Mouse (Mus musculus): Measurements from ENCODE around the gene Stpg1. TPM values are rescaled to one million over a fixed set of nuclear protein-coding genes. Genes with fewer than 3 reads are reported as not detected.

Stpg1 gene
- polyA plus RNA-seq, 1 experiment from 2014 or later, result 0.37 TPM

DNA sequence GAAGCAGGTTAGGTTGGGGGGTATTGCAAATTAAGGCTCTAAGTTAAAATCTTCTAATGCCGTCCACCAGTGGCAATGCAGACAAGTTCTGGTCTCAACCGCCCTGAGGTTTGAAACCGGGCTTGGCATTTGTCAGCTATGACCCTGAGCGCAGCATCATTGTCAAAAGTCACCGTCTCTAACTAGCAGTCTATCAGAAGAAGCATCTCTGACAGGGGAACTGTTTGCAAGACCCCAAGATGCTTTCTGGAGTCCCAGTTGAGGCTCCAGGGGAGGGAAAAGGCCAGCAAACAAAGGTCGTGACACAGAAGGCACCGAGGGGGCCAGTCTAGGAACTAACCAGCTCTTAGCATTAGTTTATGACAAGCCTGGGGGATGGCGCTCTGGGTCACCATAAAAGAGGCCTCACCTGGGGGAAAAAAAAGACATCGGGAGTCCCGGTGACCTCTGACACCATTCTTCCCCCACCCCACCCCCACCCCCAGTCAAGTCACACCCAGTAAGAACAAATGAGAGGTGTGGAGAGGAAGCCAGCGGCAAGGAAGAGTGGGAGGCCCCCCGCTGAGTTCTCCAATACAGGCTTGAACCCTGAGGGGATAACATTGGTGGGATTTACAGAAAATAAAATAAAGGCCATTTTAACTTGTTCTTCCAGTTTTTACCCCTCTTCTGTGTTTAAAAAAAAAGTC is 86.8 kb downstream of the Stpg1 start:
- Histone ChIP-seq H3K36me3 (no peaks in the 10 kb centered on the region), H3K4me2 (no peak overlapping the region), H3K4me1 (no peaks in the 10 kb centered on the region), H3K9ac (no peak overlapping the region), H3K9me3 (no peaks in the 10 kb centered on the region), H3K27me3 (no peaks in the 10 kb centered on the region; the same call in 1 of the 2 replicates), H3K4me3 (no peak overlapping the region), H3K27ac (no peak overlapping the region)
- ATAC-seq (ENCODE audit: borderline replicate concordance, extremely low read depth, low FRiP score, low TSS enrichment), result no peak
- WGBS, result 34% methylated on average over 12 of the region's 12 CpGs

DNA sequence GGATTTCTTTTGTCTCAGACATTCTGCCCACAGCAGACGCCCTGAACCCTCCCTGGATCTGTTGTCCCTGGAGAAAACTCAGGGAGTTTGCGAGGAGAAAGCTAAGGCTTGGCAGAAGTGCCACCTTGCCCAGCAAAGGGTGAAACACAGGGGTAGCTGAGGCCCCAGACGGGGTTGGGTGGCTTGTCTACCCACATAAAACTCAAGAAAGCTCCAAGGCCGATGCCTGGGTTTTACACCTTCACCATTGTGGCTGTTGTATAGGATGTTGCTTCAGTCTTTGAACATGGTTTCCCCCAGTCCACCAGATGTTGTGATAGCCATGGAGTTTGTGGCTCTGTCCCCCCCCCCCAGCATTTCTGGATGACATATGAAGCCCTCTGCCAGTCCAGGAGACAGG is 90.2 kb downstream of the Stpg1 start:
- no peak overlapping the region for H3K4me3 ChIP-seq
- WGBS, result 64% methylated on average over 4 of the region's 4 CpGs
- H3K4me1 ChIP-seq, result no peaks in the 10 kb centered on the region
- no peaks in the 10 kb centered on the region; the same call in 1 of the 2 replicates for H3K27me3 ChIP-seq
- H3K36me3 ChIP-seq, result no peaks in the 10 kb centered on the region
- no peak for ATAC-seq (ENCODE audit: borderline replicate concordance, extremely low read depth, low FRiP score, low TSS enrichment)
- H3K9ac ChIP-seq, result no peak overlapping the region
- H3K4me2 ChIP-seq, result no peak overlapping the region
- no peaks in the 10 kb centered on the region for H3K9me3 ChIP-seq
- no peak overlapping the region for H3K27ac ChIP-seq

Small RNAs within 50 kb of the gene (microRNA-seq; reads per million reads assigned to microRNA genes)
- gene Gm25317, result not detected

Other genes starting within 250 kb of the Stpg1 start
- gene Clic4, start 222.0 kb upstream of the Stpg1 start, polyA plus RNA-seq (2015; fragmentation: Nextera tagmentation; extraction: Ambion mirVana), result 181 and 185 TPM in 2 replicates
- 199 and 209 TPM in 2 replicates for gene Srrm1, start 141.5 kb upstream of the Stpg1 start, polyA plus RNA-seq (2015; fragmentation: Nextera tagmentation; extraction: Ambion mirVana)
- gene Ncmap, start 96.6 kb upstream of the Stpg1 start, polyA plus RNA-seq (2015; fragmentation: Nextera tagmentation; extraction: Ambion mirVana), result 5.6 and 7.0 TPM in 2 replicates
- gene Rcan3, start 60.9 kb upstream of the Stpg1 start, polyA plus RNA-seq (2015; fragmentation: Nextera tagmentation; extraction: Ambion mirVana), result 15.6 and 16.3 TPM in 2 replicates
- gene Nipal3, start 248 bp downstream of the Stpg1 start, polyA plus RNA-seq (2015; fragmentation: Nextera tagmentation; extraction: Ambion mirVana), result 5.2 and 5.7 TPM in 2 replicates
- gene Grhl3, start 78.8 kb downstream of the Stpg1 start, polyA plus RNA-seq (2015; fragmentation: Nextera tagmentation; extraction: Ambion mirVana), result 4.3 and 4.8 TPM in 2 replicates
- gene Ifnlr1, start 191.5 kb downstream of the Stpg1 start, polyA plus RNA-seq (2015; fragmentation: Nextera tagmentation; extraction: Ambion mirVana), result 1.5 and 1.8 TPM in 2 replicates
- 0.12 TPM in 1 of 2 replicates, not detected in the other for gene Il22ra1, start 233.4 kb downstream of the Stpg1 start, polyA plus RNA-seq (2015; fragmentation: Nextera tagmentation; extraction: Ambion mirVana)